Mouse (Mus musculus) heart, postnatal 0 days (tissue): ENCODE measurements around the gene Zfp872. TPM values are rescaled to one million over a fixed set of nuclear protein-coding genes. Genes with fewer than 3 reads are reported as not detected.
"Not testable (repeated sequence)": the region's sequence is repeated elsewhere in the genome, so short reads cannot be mapped to it uniquely, and the experiment has no call there.

Experiments
- ATAC-seq: fragments of 200-750 bp; cut with Nextera tagmentation; 2 replicates; pipeline ENCODE4 v1.8.0; 2017; ENCODE audit warnings: low read depth, moderate number of reproducible peaks, moderate library complexity; ENCODE audit not compliant: insufficient read depth
- DNase-seq: peaks from one replicate; pipeline ENCODE4 v3.0.0-alpha.2; 2016; ENCODE audit warnings: low spot score
- H3K27ac ChIP-seq: fragments of 300-500 bp; sonication (generic); 2 replicates; pipeline ENCODE4 v1.5.1; 2014; ENCODE audit warnings: low read depth, mild to moderate bottlenecking
- H3K27me3 ChIP-seq: fragments of 300-500 bp; sonication (generic); 2 replicates; pipeline ENCODE4 v1.6.1; 2014; ENCODE audit warnings: low read length, mixed read lengths; ENCODE audit not compliant: control insufficient read depth, insufficient read depth
- H3K36me3 ChIP-seq: fragments of 300-500 bp; sonication (generic); replicated peaks from 2 replicates; pipeline ENCODE4 v1.6.1; 2014; ENCODE audit warnings: low read length, mixed read lengths; ENCODE audit not compliant: control insufficient read depth, insufficient read depth
- H3K4me1 ChIP-seq: fragments of 300-500 bp; sonication (generic); 2 replicates; pipeline ENCODE4 v1.6.1; 2014; ENCODE audit warnings: antibody characterized with exemption; ENCODE audit not compliant: control insufficient read depth, insufficient read depth
- H3K4me2 ChIP-seq: fragments of 300-500 bp; sonication (generic); 2 replicates; pipeline ENCODE4 v1.6.1; 2014; ENCODE audit warnings: low read depth, mild to moderate bottlenecking, low read length, moderate library complexity
- H3K4me3 ChIP-seq: fragments of 300-500 bp; sonication (generic); 2 replicates; pipeline ENCODE4 v1.5.1; 2014; ENCODE audit warnings: low read depth, low read length
- H3K9ac ChIP-seq: fragments of 300-500 bp; sonication (generic); replicated peaks from 2 replicates; pipeline ENCODE4 v1.6.1; 2014; ENCODE audit warnings: low read depth, low read length, mixed read lengths
- H3K9me3 ChIP-seq: fragments of 300-500 bp; sonication (generic); replicated peaks from 2 replicates; pipeline ENCODE4 v1.6.1; 2016; ENCODE audit warnings: low read length; ENCODE audit not compliant: control insufficient read depth
- CTCF ChIP-seq: IDR thresholded peaks from 2 replicates; pipeline ENCODE4 v1.5.1; 2016; ENCODE audit warnings: antibody characterized with exemption, control low read depth, low read depth
- EP300 ChIP-seq: IDR thresholded peaks from 2 replicates; pipeline ENCODE4 v1.6.1; 2016; ENCODE audit warnings: antibody characterized with exemption, low read depth
- WGBS: fragments of 180-500 bp; shearing (Covaris S2); extraction: QIAGEN DNeasy Blood & Tissue Kit; methylation state at CpG from one replicate; pipeline ENCODE4 v1.1.7; 2014; 5-methylcytosine and 5-hydroxymethylcytosine counted together
- polyA plus RNA-seq: library from polyadenylated mRNA; unstranded; fragments of >200 nt; fragmentation: Nextera tagmentation; extraction: Ambion mirVana; gene quantifications from 2 replicates; pipeline ENCODE4 v1.2.1, GENCODE M21; 2015
- total RNA-seq: library from RNA; depleted of rRNA; stranded (reverse); fragments of >200 nt; gene quantifications from 2 replicates; pipeline ENCODE4 v1.2.3, GENCODE M21; 2014; ENCODE audit warnings: low replicate concordance

The Zfp872 gene
- total and polyA plus RNA-seq, 2 experiments from 2014 or later, result not detected

GRCm38 (mm10) chr9:22224066-22224465 is 36.2 kb downstream of the Zfp872 start:
- Histone ChIP-seq H3K27me3 (no peaks in the 10 kb centered on the region), H3K9me3 (0 out of 2 replicates have a peak, but pooled peaks cover 4% of the 10 kb centered on the region), H3K9ac (no peak overlapping the region), H3K27ac (no peak overlapping the region), H3K4me3 (no peak overlapping the region), H3K4me2 (no peak overlapping the region), H3K36me3 (no peaks in the 10 kb centered on the region; the same call in 1 of the 2 replicates), H3K4me1 (no peaks in the 10 kb centered on the region)
- ATAC-seq, result no peak
- no peak for DNase-seq
- TF ChIP-seq CTCF (no peak), EP300 (no peak)
- 93% methylated on average over 4 of the region's 4 CpGs for WGBS

GRCm38 (mm10) chr9:22224536-22225503 is 36.9 kb downstream of the Zfp872 start:
- peak; percentile 12; the same call in 1 of the 2 replicates for ATAC-seq
- TF ChIP-seq EP300 (no peak), CTCF (no peak; the same call in 1 of the 2 replicates)
- Histone ChIP-seq H3K27ac (peak overlapping the region; percentile 94), H3K9me3 (0 out of 2 replicates have a peak, but pooled peaks cover 4% of the 10 kb centered on the region), H3K4me2 (peak overlapping the region; percentile 61), H3K9ac (peak overlapping the region; percentile 68; the same call in 1 of the 2 replicates), H3K4me1 (no peaks in the 10 kb centered on the region), H3K36me3 (no peaks in the 10 kb centered on the region; the same call in 1 of the 2 replicates), H3K27me3 (no peaks in the 10 kb centered on the region), H3K4me3 (peak overlapping the region; percentile 79)
- peak; percentile 48 for DNase-seq
- 27% methylated on average over 17 of the region's 17 CpGs for WGBS

DNA sequence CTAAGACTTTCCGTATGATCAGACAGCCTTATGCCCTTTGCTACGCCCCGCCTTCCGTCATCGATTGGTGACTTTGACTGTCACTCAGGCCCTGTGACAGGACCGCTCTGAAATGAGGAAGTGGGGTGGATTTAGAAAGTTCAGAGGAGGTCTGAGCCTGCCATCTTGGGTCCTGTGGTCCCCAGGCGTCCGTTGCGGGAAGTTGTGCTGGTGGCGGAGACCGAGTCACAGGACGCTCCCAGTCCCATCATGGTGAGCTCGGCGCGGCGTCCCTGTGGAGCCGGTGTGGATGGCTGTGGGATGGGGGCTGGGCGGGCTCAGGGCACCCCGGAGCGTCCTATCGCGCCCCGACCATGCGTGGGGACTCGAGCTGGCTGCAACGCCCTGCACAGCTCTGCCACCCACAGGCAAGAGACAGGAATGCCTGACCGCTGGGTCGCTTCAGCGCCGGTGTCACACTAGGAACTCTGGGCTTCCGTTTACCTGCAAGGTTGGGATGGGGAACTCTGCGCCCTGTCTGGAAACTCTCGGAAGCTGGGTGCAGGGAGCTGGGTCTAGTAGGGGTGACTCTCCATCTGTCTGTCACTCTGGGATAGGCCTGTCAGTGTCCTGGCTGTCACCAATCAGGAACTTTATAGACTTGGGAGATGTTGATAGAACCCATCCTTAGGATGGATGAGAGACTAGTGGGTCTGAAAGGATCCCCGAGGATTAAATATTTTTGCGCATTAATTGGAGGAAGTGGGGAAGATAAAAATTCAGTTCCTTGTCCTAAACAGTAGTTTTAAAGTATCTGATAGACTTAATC is 37.9 kb downstream of the Zfp872 start, which contains the start of gene Zfp809:
Gene Zfp809 (plus strand): TSS at position 134 of the 808 bp plus-strand sequence.
- no peaks in the 10 kb centered on the region for H3K27me3 ChIP-seq
- TF ChIP-seq CTCF, result peak; percentile 68
- TF ChIP-seq EP300, result no peak
- DNase-seq (peak; percentile 98), ATAC-seq (peak; percentile 96)
- no peaks in the 10 kb centered on the region for H3K4me1 ChIP-seq
- peak within 1 kb of the TSS; percentile 61 for H3K4me2 ChIP-seq
- 0 out of 2 replicates have a peak, but pooled peaks cover 4% of the 10 kb centered on the region for H3K9me3 ChIP-seq
- peak within 1 kb of the TSS; percentile 68 for H3K9ac ChIP-seq
- WGBS, result under 1% methylated on average over 35 of the region's 35 CpGs
- peak within 1 kb of the TSS; percentile 94 for H3K27ac ChIP-seq
- peak within 1 kb of the TSS; percentile 79 for H3K4me3 ChIP-seq
- H3K36me3 ChIP-seq, result no peaks in the 10 kb centered on the region; the same call in 1 of the 2 replicates

DNA sequence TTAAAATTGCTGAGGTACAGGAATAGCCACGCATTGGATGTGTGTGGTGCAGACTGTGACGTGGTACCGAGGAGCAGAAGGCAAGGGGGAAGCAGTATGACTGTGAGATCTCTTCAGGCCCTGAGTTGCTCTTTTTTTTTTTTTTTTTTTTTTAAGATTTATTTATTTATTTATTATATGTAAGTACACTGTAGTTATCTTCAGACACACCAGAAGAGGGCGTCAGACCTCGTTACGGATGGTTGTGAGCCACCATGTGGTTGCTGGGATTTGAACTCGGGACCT is 38.4 kb downstream of the Zfp872 start:
- not testable (repeated sequence) for H3K36me3 ChIP-seq, H3K27me3 ChIP-seq, H3K9me3 ChIP-seq, DNase-seq, H3K4me1 ChIP-seq, ATAC-seq
- WGBS, result 49% methylated on average over 7 of the region's 7 CpGs
- Histone ChIP-seq H3K9ac (peak overlapping the region; percentile 68; the same call in 1 of the 2 replicates), H3K27ac (peak overlapping the region; percentile 94), H3K4me3 (peak overlapping the region; percentile 79), H3K4me2 (peak overlapping the region; percentile 61)

DNA sequence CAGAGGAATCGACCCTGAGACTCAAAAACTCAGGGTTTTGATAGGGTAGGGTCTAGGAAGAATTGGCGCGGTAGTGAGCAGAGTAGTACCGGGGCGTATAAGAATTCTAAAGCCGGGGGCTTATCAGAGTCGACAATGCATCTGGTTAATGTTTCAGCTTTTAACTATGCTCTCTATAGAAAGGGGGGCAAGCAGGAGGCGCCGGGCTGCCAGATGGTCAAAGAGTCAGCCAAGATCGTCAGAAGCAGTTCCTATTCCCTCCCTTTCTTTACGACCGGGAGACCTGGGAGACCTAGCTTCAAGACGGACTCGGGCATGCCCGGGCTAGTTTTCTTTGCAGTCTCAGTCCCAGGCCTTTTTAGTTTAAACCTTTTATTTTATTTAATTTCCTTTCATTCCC is 39.0 kb downstream of the Zfp872 start:
- H3K4me3 ChIP-seq, result no peak overlapping the region
- no peak overlapping the region for H3K9ac ChIP-seq
- 0 out of 2 replicates have a peak, but pooled peaks cover 4% of the 10 kb centered on the region for H3K9me3 ChIP-seq
- H3K4me1 ChIP-seq, result peaks cover 6% of the 10 kb centered on the region; the same call in 1 of the 2 replicates
- 44% methylated on average over 15 of the region's 15 CpGs for WGBS
- DNase-seq, result peak; percentile 58
- H3K36me3 ChIP-seq, result no peaks in the 10 kb centered on the region; the same call in 1 of the 2 replicates
- ATAC-seq, result peak; percentile 14
- peak overlapping the region; percentile 61 for H3K4me2 ChIP-seq
- no peaks in the 10 kb centered on the region for H3K27me3 ChIP-seq
- TF ChIP-seq CTCF (no peak), EP300 (no peak)
- peak overlapping the region; percentile 94 for H3K27ac ChIP-seq
